23 mouse cellular contexts compared by ENCODE assay signal in the genomic region with DNA sequence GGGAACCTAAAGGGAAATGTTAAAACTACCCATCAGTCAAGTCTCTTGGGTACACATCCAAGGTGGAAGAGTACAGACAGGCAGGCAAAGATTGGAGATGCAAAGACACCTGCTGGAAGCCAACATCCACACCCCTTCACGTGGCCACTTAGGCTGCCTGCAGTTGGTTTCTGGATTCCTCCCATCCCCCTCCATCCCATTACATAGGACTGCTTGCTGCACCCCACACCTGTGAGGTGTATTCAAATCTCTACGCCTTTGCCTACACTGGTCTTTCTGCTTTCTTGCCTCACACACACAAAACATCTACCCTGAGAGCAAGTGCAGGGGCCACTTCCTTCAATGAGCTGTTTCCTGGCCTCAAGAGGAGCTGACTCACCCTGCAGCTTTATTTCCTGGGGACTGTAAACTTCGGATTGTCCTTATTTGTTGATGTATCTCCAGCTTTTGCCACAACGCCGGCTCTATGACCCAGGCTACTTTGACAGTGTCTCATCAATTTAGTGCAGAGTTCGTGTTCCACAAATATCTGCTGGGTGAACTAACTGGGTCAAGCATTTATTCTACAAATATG. TPM values are rescaled to one million over a fixed set of nuclear protein-coding genes. Genes with fewer than 3 reads are reported as not detected.
DNase-seq lines count a peak whose midpoint lies in the region; ATAC-seq lines count a peak whose summit lies in the region.
"Had no signal": no experiment of that assay in that cellular context is flagged by ENCODE, and none has a peak within 500 bp of the region (broad histone marks: within the 10 kb centered on the region; RNA-seq: fewer than 3 reads in every experiment).

No protein-coding gene starts in this region.

- 84% methylated on average over 6 of the region's 6 CpGs for WGBS in midbrain, embryonic 10.5 days

- no peaks in the 10 kb centered on the region for H3K27me3 ChIP-seq in splenic B cell, adult 2 months (ENCODE audit: control insufficient read depth, insufficient read depth, low read length, poor library complexity, severe bottlenecking)
- no peaks in the 10 kb centered on the region for H3K27me3 ChIP-seq in midbrain, embryonic 10.5 days (ENCODE audit: low read depth, poor library complexity, severe bottlenecking)
- H3K27me3 ChIP-seq: forebrain, embryonic 13.5 days had no signal

- H3K4me1 ChIP-seq in midbrain, embryonic 10.5 days = peaks cover 9% of the 10 kb centered on the region
- H3K4me1 ChIP-seq: hindbrain, embryonic 12.5 days had no signal

- H3K36me3 ChIP-seq in splenic B cell, adult 2 months (ENCODE audit: control insufficient read depth, insufficient read depth, low read length, poor library complexity, severe bottlenecking) = no peaks in the 10 kb centered on the region
- no peaks in the 10 kb centered on the region for H3K36me3 ChIP-seq in midbrain, embryonic 10.5 days
- H3K36me3 ChIP-seq: embryonic facial prominence, embryonic 13.5 days; heart, embryonic 12.5 days; hindbrain, embryonic 12.5 days had no signal

- peak; percentile 59 for DNase-seq in heart, adult 11 months
- DNase-seq in heart, postnatal 10 days = no peak
- DNase-seq in A20 (ENCODE audit: low read depth, low spot score) = peak; percentile 70
- DNase-seq in splenic B cell, adult 2 months (ENCODE audit: low read depth, low spot score) = peak; percentile 46
- no peak for DNase-seq in gastrocnemius, postnatal 10 days
- no peak for DNase-seq in midbrain, embryonic 10.5 days (ENCODE audit: low spot score)
- DNase-seq: adrenal gland, postnatal 14 days; cerebellum, adult 18-20 months; cerebellum, adult 9-11 months; cerebellum, postnatal 36 days; forebrain, postnatal 0 days; gastrocnemius, adult 2 months; heart, postnatal 4 days had no signal

- H3K27ac ChIP-seq in midbrain, embryonic 10.5 days (replicated peaks) = no peak overlapping the region
- H3K27ac ChIP-seq: embryonic facial prominence, embryonic 13.5 days; forebrain, embryonic 13.5 days; gastrocnemius, adult 2 months; hindbrain, embryonic 12.5 days had no signal

- no peaks in the 10 kb centered on the region for H3K9me3 ChIP-seq in midbrain, embryonic 10.5 days (replicated peaks)
- H3K9me3 ChIP-seq: embryonic facial prominence, embryonic 13.5 days; forebrain, embryonic 13.5 days; heart, embryonic 12.5 days; hindbrain, embryonic 12.5 days had no signal

- peak; percentile 70 for ATAC-seq in megakaryocyte, adult 5-6 weeks (ENCODE audit: poor library complexity, severe bottlenecking)
- ATAC-seq: activated CD4-positive, CD25-positive, alpha-beta regulatory T cell, adult 4 months; forebrain, embryonic 13.5 days; forebrain, postnatal 0 days; hindbrain, embryonic 16.5 days; inflammation-experienced regulatory T-cells, adult 6 months; Patski had no signal

- intact Hi-C loops in heart, postnatal 10 days (cut with DNase I) = no loop called here

- H3K4me3 ChIP-seq in midbrain, embryonic 10.5 days = no peak overlapping the region
- H3K4me3 ChIP-seq: embryonic facial prominence, embryonic 13.5 days; forebrain, embryonic 13.5 days; gastrocnemius, adult 2 months; heart, embryonic 12.5 days; hindbrain, embryonic 12.5 days had no signal

RNA-seq across cellular contexts. Expression of a gene that starts 43.2 kb away (rescaled TPM):
- total RNA-seq in heart, postnatal 10 days (2021) = under 1 TPM; 0.17 to 0.34 TPM
- total RNA-seq in megakaryocyte, adult 5-6 weeks (2015) = 0.02 and 0.23 TPM in 2 replicates
- 0.26 and 0.85 TPM in 2 replicates for total RNA-seq in megakaryocyte, adult 5-6 weeks (2017)
- under 1 TPM; 0.26 to 0.52 TPM for total RNA-seq in gastrocnemius, postnatal 10 days (2021)
- 1.3 and 1.5 TPM in 2 replicates for polyA plus RNA-seq in midbrain, embryonic 10.5 days (2016; fragmentation: Nextera tagmentation; extraction: Ambion mirVana)
- polyA plus RNA-seq: C2C12, Patski had no signal

Comparison
In these comparisons a context has a peak if more than half of its experiments do, and no peak if none do; other contexts are left out.
1. DNase-seq: peak in heart, adult 11 months (single experiment), A20 (single experiment) and splenic B cell, adult 2 months (single experiment); none in heart, postnatal 10 days (0 of 2), gastrocnemius, postnatal 10 days (single experiment) and midbrain, embryonic 10.5 days (single experiment).